Mouse (Mus musculus) hindbrain, embryonic 15.5 days (tissue): ENCODE measurements around the gene Scfd2. TPM values are rescaled to one million over a fixed set of nuclear protein-coding genes. Genes with fewer than 3 reads are reported as not detected.
A peak's percentile ranks its signal among the peaks of the same experiment; 100 is the strongest.

Source experiments
- ATAC-seq: fragments of 200-750 bp; cut with Nextera tagmentation; 2 replicates; pipeline ENCODE4 v1.8.0; 2017; ENCODE audit warnings: low read depth, moderate number of reproducible peaks, moderate TSS enrichment; ENCODE audit not compliant: low FRiP score
- H3K27ac ChIP-seq: fragments of 300-500 bp; sonication (generic); replicated peaks from 2 replicates; pipeline ENCODE4 v1.5.1; 2015; ENCODE audit warnings: mild to moderate bottlenecking, inconsistent platforms
- H3K27me3 ChIP-seq: fragments of 300-500 bp; sonication (generic); 2 replicates; pipeline ENCODE4 v1.6.1; 2015; ENCODE audit warnings: control low read depth, inconsistent platforms
- H3K36me3 ChIP-seq: fragments of 300-500 bp; sonication (generic); 2 replicates; pipeline ENCODE4 v1.6.1; 2015; ENCODE audit warnings: control low read depth, inconsistent platforms
- H3K4me1 ChIP-seq: fragments of 300-500 bp; sonication (generic); replicated peaks from 2 replicates; pipeline ENCODE4 v1.6.1; 2015; ENCODE audit warnings: control low read depth, inconsistent platforms
- H3K4me2 ChIP-seq: fragments of 300-500 bp; sonication (generic); 2 replicates; pipeline ENCODE4 v1.6.1; 2015; ENCODE audit warnings: moderate library complexity, mild to moderate bottlenecking, inconsistent platforms
- H3K4me3 ChIP-seq: fragments of 300-500 bp; sonication (generic); 2 replicates; pipeline ENCODE4 v1.5.1; 2015; ENCODE audit warnings: mild to moderate bottlenecking, inconsistent platforms
- H3K9ac ChIP-seq: fragments of 300-500 bp; sonication (generic); 2 replicates; pipeline ENCODE4 v1.6.1; 2015; ENCODE audit warnings: inconsistent platforms
- H3K9me3 ChIP-seq: fragments of 300-500 bp; sonication (generic); 2 replicates; pipeline ENCODE4 v1.6.1; 2016; ENCODE audit warnings: control low read depth, inconsistent platforms
- WGBS: fragments of 180-500 bp; shearing (Covaris S2); methylation state at CpG from one replicate; pipeline ENCODE4 v1.1.7; 2015; 5-methylcytosine and 5-hydroxymethylcytosine counted together
- polyA plus RNA-seq: library from polyadenylated mRNA; unstranded; fragments of >200 nt; fragmentation: Nextera tagmentation; extraction: Ambion mirVana; gene quantifications from 2 replicates; pipeline ENCODE4 v1.2.1, GENCODE M21; 2015

The Scfd2 gene
- polyA plus RNA-seq, 1 experiment from 2014 or later, result 20.7 TPM

DNA sequence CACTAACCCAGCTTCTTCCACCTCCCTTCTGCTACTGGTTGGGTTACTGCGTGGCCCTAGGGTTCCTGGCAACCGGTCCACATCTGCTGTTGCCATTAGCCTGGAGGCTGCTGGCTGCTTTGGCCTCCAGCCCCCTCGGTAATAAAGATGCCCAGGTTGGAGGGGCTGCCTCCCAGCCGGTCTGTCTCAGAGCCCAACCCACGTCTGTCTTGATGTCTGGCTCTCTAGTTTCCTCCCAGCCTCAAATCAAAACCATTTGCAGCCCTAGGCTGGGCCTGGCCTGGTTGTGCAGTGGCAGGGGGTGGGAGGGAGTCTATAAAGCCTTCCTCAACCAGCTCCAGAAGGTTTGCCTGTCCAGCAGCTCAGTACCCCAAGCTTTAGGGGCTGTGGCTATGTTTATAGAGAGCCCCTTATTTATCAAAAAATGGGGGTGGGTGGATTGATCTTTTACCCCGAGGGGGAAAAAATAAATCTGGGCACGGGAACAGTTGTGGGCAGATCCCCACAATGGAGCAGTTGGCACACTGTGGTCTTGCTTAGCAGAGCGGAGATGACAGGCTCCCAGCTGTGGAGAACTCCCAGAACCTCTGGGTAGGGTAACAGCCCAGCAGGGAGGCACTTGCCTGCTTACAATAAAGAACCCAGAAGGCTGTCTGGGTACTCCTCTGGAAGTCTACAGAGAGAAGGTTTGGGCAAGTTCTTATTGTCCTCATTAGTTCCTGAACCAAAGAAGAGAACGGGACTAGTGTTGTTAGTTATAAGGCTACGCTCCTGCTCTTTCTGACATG, 329.8 kb downstream of the Scfd2 start:
- Histone ChIP-seq H3K27me3 (no peaks in the 10 kb centered on the region), H3K4me1 (peaks cover 14% of the 10 kb centered on the region), H3K9ac (no peak overlapping the region), H3K9me3 (no peaks in the 10 kb centered on the region), H3K36me3 (no peaks in the 10 kb centered on the region), H3K4me2 (no peak overlapping the region), H3K27ac (no peak overlapping the region), H3K4me3 (no peak overlapping the region)
- ATAC-seq, result peak; percentile 43; the same call in 1 of the 2 replicates
- WGBS, result 53% methylated on average over 10 of the region's 10 CpGs

DNA sequence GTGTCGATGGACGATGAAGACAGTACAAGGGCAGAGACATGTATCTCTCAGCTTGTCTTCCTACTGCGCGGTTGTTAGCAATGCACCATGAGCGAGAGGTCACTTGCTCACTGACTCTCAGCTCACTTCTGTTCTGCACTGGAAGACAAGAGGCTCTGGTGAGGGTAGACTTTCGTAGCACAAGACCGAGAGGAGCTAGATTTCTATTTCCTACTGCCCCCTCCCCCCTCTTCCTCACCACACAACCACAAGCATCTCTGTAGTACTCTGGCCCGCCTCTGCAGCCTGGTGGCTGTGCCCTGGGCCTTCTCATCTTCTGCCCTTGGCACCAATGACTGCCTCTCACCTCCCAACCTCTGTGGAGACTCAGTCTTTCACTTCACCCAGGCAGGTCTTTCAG, 331.1 kb downstream of the Scfd2 start:
- Histone ChIP-seq H3K4me3 (no peak overlapping the region), H3K27me3 (no peaks in the 10 kb centered on the region), H3K36me3 (no peaks in the 10 kb centered on the region), H3K4me1 (peaks cover 27% of the 10 kb centered on the region), H3K4me2 (no peak overlapping the region), H3K27ac (no peak overlapping the region), H3K9me3 (no peaks in the 10 kb centered on the region), H3K9ac (no peak overlapping the region)
- ATAC-seq, result no peak
- 87% methylated on average over 8 of the region's 8 CpGs for WGBS

GRCm38 (mm10) chr5:74199793-74200192, 331.8 kb downstream of the Scfd2 start:
- peaks cover 29% of the 10 kb centered on the region for H3K4me1 ChIP-seq
- H3K4me3 ChIP-seq, result no peak overlapping the region
- no peak overlapping the region for H3K27ac ChIP-seq
- ATAC-seq, result no peak
- no peak overlapping the region for H3K9ac ChIP-seq
- no peaks in the 10 kb centered on the region for H3K27me3 ChIP-seq
- H3K36me3 ChIP-seq, result no peaks in the 10 kb centered on the region
- H3K9me3 ChIP-seq, result no peaks in the 10 kb centered on the region
- 81% methylated on average over 13 of the region's 13 CpGs for WGBS
- no peak overlapping the region for H3K4me2 ChIP-seq

DNA sequence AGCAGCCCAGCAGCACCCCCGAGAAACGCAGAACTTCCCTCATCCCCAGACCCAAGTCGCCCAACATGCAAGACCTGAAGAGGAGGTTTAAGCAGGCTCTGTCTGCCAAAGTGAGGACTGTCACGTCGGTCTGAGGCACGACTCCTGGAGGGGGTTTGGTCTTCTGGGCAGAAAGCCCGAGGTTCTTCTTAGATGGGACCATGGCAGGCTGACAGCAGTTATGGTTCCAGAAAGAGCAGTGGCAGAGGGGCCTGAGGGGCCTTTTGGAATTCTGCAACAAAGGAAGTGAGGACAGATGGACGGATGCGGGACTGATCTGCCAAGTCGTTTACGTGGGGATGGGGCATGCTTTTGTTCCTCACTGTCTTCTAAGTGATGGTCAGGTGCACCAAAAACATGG, 333.1 kb downstream of the Scfd2 start:
- Histone ChIP-seq H3K9me3 (no peaks in the 10 kb centered on the region), H3K4me3 (no peak overlapping the region), H3K4me2 (peak overlapping the region; percentile 91), H3K27me3 (no peaks in the 10 kb centered on the region), H3K36me3 (no peaks in the 10 kb centered on the region), H3K9ac (no peak overlapping the region), H3K27ac (0 out of 2 replicates have a peak overlapping the region, but pooled peaks have one; percentile 59), H3K4me1 (peaks cover 38% of the 10 kb centered on the region)
- no peak for ATAC-seq
- WGBS, result 65% methylated on average over 11 of the region's 11 CpGs

- no peak overlapping the region for H3K9ac ChIP-seq
- H3K4me2 ChIP-seq, result peak overlapping the region; percentile 91
- no peaks in the 10 kb centered on the region for H3K36me3 ChIP-seq
- WGBS, result 61% methylated on average over 22 of the region's 22 CpGs
- H3K9me3 ChIP-seq, result no peaks in the 10 kb centered on the region
- H3K4me1 ChIP-seq, result peaks cover 38% of the 10 kb centered on the region
- H3K27me3 ChIP-seq, result no peaks in the 10 kb centered on the region
- peak overlapping the region; percentile 59; the same call in 1 of the 2 replicates for H3K27ac ChIP-seq
- H3K4me3 ChIP-seq, result 0 out of 2 replicates have a peak overlapping the region, but pooled peaks have one; percentile 1
- no peak for ATAC-seq
Observed at GRCm38 (mm10) chr5:74197541-74198330, 333.8 kb downstream of the Scfd2 start.

GRCm38 (mm10) chr5:74196307-74196618, 335.3 kb downstream of the Scfd2 start:
- WGBS, result 2% methylated on average over 4 of the region's 4 CpGs
- 0 out of 2 replicates have a peak overlapping the region, but pooled peaks have one; percentile 16 for H3K27ac ChIP-seq
- peaks cover 38% of the 10 kb centered on the region for H3K4me1 ChIP-seq
- ATAC-seq, result no peak
- peak overlapping the region; percentile 79 for H3K4me3 ChIP-seq
- H3K27me3 ChIP-seq, result no peaks in the 10 kb centered on the region
- H3K9ac ChIP-seq, result 0 out of 2 replicates have a peak overlapping the region, but pooled peaks have one; percentile 31
- H3K36me3 ChIP-seq, result no peaks in the 10 kb centered on the region
- H3K9me3 ChIP-seq, result no peaks in the 10 kb centered on the region
- H3K4me2 ChIP-seq, result peak overlapping the region; percentile 91

GRCm38 (mm10) chr5:74195614-74196306, 335.8 kb downstream of the Scfd2 start:
- Histone ChIP-seq H3K9me3 (no peaks in the 10 kb centered on the region), H3K27ac (peak overlapping the region; percentile 49), H3K36me3 (no peaks in the 10 kb centered on the region), H3K9ac (peak overlapping the region; percentile 70), H3K27me3 (no peaks in the 10 kb centered on the region), H3K4me3 (peak overlapping the region; percentile 79), H3K4me1 (peaks cover 38% of the 10 kb centered on the region), H3K4me2 (peak overlapping the region; percentile 91)
- WGBS, result under 1% methylated on average over 27 of the region's 27 CpGs
- ATAC-seq, result peak; percentile 10; the same call in 1 of the 2 replicates

DNA sequence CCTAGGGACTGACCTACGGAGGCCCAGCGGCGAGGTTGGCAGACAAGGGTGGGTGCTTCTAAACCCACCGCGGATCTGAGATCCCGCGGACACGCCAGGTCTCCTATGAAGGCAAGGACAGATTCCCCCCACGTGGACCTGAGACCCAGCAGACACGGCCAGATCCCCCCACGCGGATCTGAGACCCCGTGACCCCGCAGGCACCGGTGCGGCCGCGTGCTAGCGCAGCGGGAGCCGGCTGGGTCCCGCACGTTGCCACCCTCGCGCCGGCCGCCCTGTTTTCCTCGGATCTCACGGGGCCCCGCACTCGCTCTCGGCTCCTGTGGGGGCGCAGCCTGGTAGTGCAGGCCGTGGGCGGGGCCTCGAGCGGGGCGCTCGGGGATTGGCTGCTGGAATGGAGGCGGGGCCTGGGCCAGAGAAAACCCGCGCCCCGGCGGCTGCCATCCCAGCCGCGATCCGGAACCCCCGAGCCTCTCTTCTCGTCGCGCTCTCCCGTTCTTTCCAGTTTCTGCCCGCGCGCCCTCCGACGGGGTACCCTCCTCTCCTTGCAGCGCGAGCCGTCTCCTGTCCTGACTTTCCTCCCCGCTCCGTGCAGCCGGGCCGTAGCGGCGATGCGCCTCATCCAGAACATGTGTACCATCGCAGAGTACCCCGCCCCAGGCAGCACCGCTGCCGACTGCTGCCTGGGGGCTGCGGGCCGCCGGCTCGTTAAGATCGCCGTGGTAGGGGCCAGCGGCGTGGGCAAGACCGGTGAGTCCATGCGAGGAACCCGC, 336.5 kb downstream of the Scfd2 start, which contains the start of gene Rasl11b:
Gene Rasl11b (plus strand): TSS at position 446 of the 773 bp plus-strand sequence.
- Histone ChIP-seq H3K9ac (peak within 1 kb of the TSS; percentile 70), H3K4me3 (peak within 1 kb of the TSS; percentile 79), H3K36me3 (no peaks in the 10 kb centered on the region), H3K4me2 (peak within 1 kb of the TSS; percentile 91), H3K4me1 (peaks cover 38% of the 10 kb centered on the region), H3K27me3 (no peaks in the 10 kb centered on the region), H3K27ac (peak within 1 kb of the TSS; percentile 49), H3K9me3 (no peaks in the 10 kb centered on the region)
- ATAC-seq, result peak; percentile 96
- WGBS, result under 1% methylated on average over 82 of the region's 82 CpGs

- H3K4me2 ChIP-seq, result peak overlapping the region; percentile 91
- peak overlapping the region; percentile 70 for H3K9ac ChIP-seq
- peak overlapping the region; percentile 79 for H3K4me3 ChIP-seq
- 33% methylated on average over 16 of the region's 16 CpGs for WGBS
- H3K36me3 ChIP-seq, result no peaks in the 10 kb centered on the region
- no peaks in the 10 kb centered on the region for H3K27me3 ChIP-seq
- no peak overlapping the region for H3K27ac ChIP-seq
- no peaks in the 10 kb centered on the region for H3K9me3 ChIP-seq
- ATAC-seq, result no peak
- H3K4me1 ChIP-seq, result peaks cover 45% of the 10 kb centered on the region
Observed at GRCm38 (mm10) chr5:74194027-74194840, 337.3 kb downstream of the Scfd2 start.

- Histone ChIP-seq H3K27ac (no peak overlapping the region), H3K27me3 (no peaks in the 10 kb centered on the region), H3K4me1 (peaks cover 47% of the 10 kb centered on the region), H3K36me3 (no peaks in the 10 kb centered on the region), H3K9me3 (no peaks in the 10 kb centered on the region), H3K9ac (no peak overlapping the region), H3K4me2 (no peak overlapping the region), H3K4me3 (no peak overlapping the region)
- 41% methylated on average over 7 of the region's 7 CpGs for WGBS
- no peak for ATAC-seq
Observed at GRCm38 (mm10) chr5:74193626-74194025, 337.9 kb downstream of the Scfd2 start.
